Mouse (Mus musculus) ovary, adult 2 months (tissue): Measurements from ENCODE around the gene Sema5b. TPM values are rescaled to one million over a fixed set of nuclear protein-coding genes. Genes with fewer than 3 reads are reported as not detected.

ENCODE experiments used
- polyA plus RNA-seq: library from polyadenylated mRNA; depleted of rRNA; stranded (reverse); fragments of >200 nt; gene quantifications from 2 replicates; pipeline ENCODE4 v1.2.3, GENCODE M21; 2012; rRNA removed

Gene Sema5b
- 10.4 and 15.1 TPM in 2 replicates for polyA plus RNA-seq

GRCm38 (mm10) chr16:35541117-35541641, at the start of gene Sema5b:
TSS of gene Sema5b (plus strand) at chr16:35541145.

Other genes with a start within 250 kb of the Sema5b start
- gene Sec22a, start 177.2 kb upstream of the Sema5b start, polyA plus RNA-seq, result 7.3 and 11.3 TPM in 2 replicates
- gene Pdia5, start 50.3 kb upstream of the Sema5b start, polyA plus RNA-seq, result 18.2 and 22.0 TPM in 2 replicates
- gene Dirc2, start 228.2 kb downstream of the Sema5b start, polyA plus RNA-seq, result 54.9 and 66.2 TPM in 2 replicates
- gene Hspbap1, start 229.2 kb downstream of the Sema5b start, polyA plus RNA-seq, result 6.5 and 6.7 TPM in 2 replicates